Mouse (Mus musculus) stomach, embryonic 14.5 days (tissue): ENCODE results near the gene Nmnat2. TPM values are rescaled to one million over a fixed set of nuclear protein-coding genes. Genes with fewer than 3 reads are reported as not detected.

Experiments used
- ATAC-seq: fragments of 200-750 bp; cut with Nextera tagmentation; 2 replicates; pipeline ENCODE4 v1.8.0; 2017; ENCODE audit warnings: low read depth, moderate TSS enrichment; ENCODE audit not compliant: insufficient number of reproducible peaks, insufficient read depth, low FRiP score
- H3K27ac ChIP-seq: fragments of 300-500 bp; sonication (generic); 2 replicates; pipeline ENCODE4 v1.5.1; 2014; ENCODE audit warnings: mild to moderate bottlenecking, low read length, moderate library complexity, mixed read lengths
- H3K27me3 ChIP-seq: fragments of 300-500 bp; sonication (generic); 2 replicates; pipeline ENCODE4 v1.6.1; 2014; ENCODE audit warnings: low read length, control low read depth, mixed read lengths; ENCODE audit not compliant: control insufficient read depth, insufficient read depth
- H3K36me3 ChIP-seq: fragments of 300-500 bp; sonication (generic); 2 replicates; pipeline ENCODE4 v1.6.1; 2014; ENCODE audit warnings: mild to moderate bottlenecking, control low read depth, low read length, moderate library complexity, mixed read lengths; ENCODE audit not compliant: control insufficient read depth, insufficient read depth
- H3K4me1 ChIP-seq: fragments of 300-500 bp; sonication (generic); 2 replicates; pipeline ENCODE4 v1.6.1; 2014; ENCODE audit warnings: low read length, control low read depth, mixed read lengths; ENCODE audit not compliant: control insufficient read depth, insufficient read depth
- H3K4me2 ChIP-seq: fragments of 300-500 bp; sonication (generic); replicated peaks from 2 replicates; pipeline ENCODE4 v1.6.1; 2014; ENCODE audit warnings: low read depth, low read length, control low read depth
- H3K4me3 ChIP-seq: fragments of 300-500 bp; sonication (generic); 2 replicates; pipeline ENCODE4 v1.5.1; 2014; ENCODE audit warnings: low read depth, low read length, control low read depth
- H3K9ac ChIP-seq: fragments of 300-500 bp; sonication (generic); replicated peaks from 2 replicates; pipeline ENCODE4 v1.6.1; 2014; ENCODE audit warnings: low read depth, mild to moderate bottlenecking, control low read depth, low read length, moderate library complexity, mixed read lengths
- H3K9me3 ChIP-seq: fragments of 300-500 bp; sonication (generic); 2 replicates; pipeline ENCODE4 v1.6.1; 2016; ENCODE audit warnings: low read depth, low read length, control low read depth; ENCODE audit not compliant: control insufficient read depth
- WGBS: fragments of 180-500 bp; shearing (Covaris S2); extraction: QIAGEN DNeasy Blood & Tissue Kit; methylation state at CpG from one replicate; pipeline ENCODE4 v1.1.7; 2014; 5-methylcytosine and 5-hydroxymethylcytosine counted together
- polyA plus RNA-seq: library from polyadenylated mRNA; unstranded; fragments of >200 nt; fragmentation: Nextera tagmentation; extraction: Ambion mirVana; gene quantifications from 2 replicates; pipeline ENCODE4 v1.2.1, GENCODE M21; 2014

The Nmnat2 gene
- polyA plus RNA-seq, 1 experiment from 2014 or later = 3.8 TPM

DNA sequence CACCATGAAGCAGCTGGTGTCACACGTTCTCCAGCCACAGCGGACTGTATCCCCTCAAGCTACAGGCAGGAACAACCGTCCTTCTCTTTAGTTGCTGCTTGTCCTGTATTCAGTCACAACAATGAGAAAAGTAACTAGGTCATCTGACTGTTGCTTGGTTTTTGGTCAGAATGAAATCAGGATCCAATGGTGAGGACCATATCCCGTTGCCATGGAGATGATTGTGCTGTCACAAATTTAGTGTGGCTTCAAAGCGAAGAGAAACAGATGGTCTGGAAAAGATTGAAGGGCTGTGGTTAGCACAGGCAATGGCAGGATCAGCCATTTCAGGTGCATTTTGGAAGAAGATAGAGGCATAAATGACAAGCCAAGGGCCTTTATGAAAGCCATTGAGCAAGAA lies 18.4 kb upstream of the Nmnat2 start:
- H3K27ac ChIP-seq = no peak overlapping the region
- no peak for ATAC-seq
- no peak overlapping the region for H3K4me2 ChIP-seq
- no peak overlapping the region for H3K9ac ChIP-seq
- no peaks in the 10 kb centered on the region for H3K9me3 ChIP-seq
- no peak overlapping the region for H3K4me3 ChIP-seq
- H3K4me1 ChIP-seq = no peaks in the 10 kb centered on the region
- no peaks in the 10 kb centered on the region for H3K36me3 ChIP-seq
- H3K27me3 ChIP-seq = no peaks in the 10 kb centered on the region
- WGBS = 83% methylated on average over 5 of the region's 5 CpGs

DNA sequence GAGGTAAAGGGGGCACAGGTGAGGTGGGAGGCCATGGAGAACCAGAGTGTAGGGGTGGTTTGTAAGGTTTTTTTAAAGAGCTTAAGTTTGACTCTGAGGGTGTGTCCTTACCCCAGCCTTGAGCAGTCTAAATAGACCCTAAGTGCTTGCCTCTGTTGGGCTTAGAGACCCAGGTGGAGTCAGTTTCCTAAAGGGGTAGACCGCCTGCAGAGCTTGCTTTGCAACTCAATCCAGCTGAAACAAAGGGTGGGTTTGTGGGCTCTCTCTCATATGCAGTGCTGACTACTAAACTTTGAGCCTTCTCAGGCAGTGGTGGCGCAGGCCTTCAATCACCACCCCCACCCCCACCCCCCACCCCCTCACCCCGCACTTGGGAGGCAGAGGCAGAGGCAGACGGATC lies 11.8 kb upstream of the Nmnat2 start:
- Histone ChIP-seq H3K27me3 (no peaks in the 10 kb centered on the region), H3K36me3 (no peaks in the 10 kb centered on the region), H3K27ac (no peak overlapping the region), H3K9me3 (no peaks in the 10 kb centered on the region), H3K4me3 (no peak overlapping the region), H3K9ac (no peak overlapping the region), H3K4me2 (no peak overlapping the region), H3K4me1 (no peaks in the 10 kb centered on the region)
- no peak for ATAC-seq
- 58% methylated on average over 4 of the region's 4 CpGs for WGBS

DNA sequence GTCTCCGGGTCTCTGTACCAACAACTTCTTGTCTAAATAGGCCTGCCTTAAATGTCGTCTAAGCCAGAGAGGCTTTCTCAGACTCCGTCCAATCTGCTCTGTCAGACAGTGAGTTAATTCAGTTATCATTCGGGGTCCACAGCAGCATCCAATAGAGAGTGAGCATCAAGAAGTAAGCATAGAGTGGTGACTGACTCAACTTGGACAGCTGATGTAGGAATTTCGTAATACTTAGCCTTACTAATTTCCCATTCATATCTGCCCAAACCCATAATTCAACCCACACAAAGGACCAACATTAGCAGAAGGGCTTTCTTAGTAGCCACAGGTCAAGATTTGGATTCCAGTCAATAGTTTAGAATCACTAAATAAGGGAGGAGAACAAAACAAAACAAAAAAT lies 626 bp upstream of the Nmnat2 start:
- Histone ChIP-seq H3K4me2 (no peak overlapping the region), H3K27me3 (peaks cover 16% of the 10 kb centered on the region), H3K4me3 (no peak overlapping the region), H3K9me3 (no peaks in the 10 kb centered on the region), H3K36me3 (no peaks in the 10 kb centered on the region), H3K9ac (no peak overlapping the region), H3K27ac (no peak overlapping the region), H3K4me1 (peaks cover 10% of the 10 kb centered on the region; the same call in 1 of the 2 replicates)
- no peak for ATAC-seq
- WGBS = 67% methylated on average over 5 of the region's 5 CpGs

DNA sequence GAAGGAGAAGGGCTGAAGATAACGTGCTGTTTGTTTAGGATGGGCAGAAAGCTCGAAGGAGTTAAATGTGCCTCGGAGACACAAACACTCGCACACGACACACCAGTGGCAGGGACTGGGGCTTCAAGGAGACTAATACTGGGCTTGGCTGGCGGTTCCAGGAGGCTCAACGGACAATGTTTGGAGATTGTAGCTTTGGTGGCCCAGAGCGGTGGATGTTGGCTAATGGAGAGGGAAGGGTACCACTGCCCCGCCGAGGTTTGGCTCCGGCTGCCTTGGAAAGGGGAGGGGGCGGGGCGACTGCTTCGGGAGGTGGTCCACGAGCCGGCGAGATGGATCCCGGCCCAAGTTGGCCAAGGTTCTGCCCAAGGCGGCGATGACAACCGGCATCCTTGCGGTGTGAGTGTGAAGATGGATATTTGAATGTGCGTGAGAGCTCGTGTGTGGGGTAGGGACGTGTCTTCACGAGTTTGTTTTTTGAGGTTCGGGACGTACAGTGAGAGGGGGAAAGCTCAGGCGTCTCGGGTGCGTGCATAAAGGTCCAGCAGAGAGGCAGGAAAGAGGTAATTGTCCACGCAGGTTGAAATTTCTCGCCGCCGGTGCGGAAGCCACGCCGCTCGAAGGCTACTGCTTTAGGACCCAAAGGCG lies 895 bp downstream of the Nmnat2 start:
- no peaks in the 10 kb centered on the region for H3K36me3 ChIP-seq
- peak overlapping the region; percentile 35 for H3K4me3 ChIP-seq
- peak overlapping the region; percentile 65 for H3K4me2 ChIP-seq
- H3K27ac ChIP-seq = no peak overlapping the region
- no peak for ATAC-seq
- 2% methylated on average over 40 of the region's 40 CpGs for WGBS
- H3K9ac ChIP-seq = no peak overlapping the region
- H3K27me3 ChIP-seq = peaks cover 16% of the 10 kb centered on the region
- no peaks in the 10 kb centered on the region for H3K9me3 ChIP-seq
- peaks cover 10% of the 10 kb centered on the region; the same call in 1 of the 2 replicates for H3K4me1 ChIP-seq

DNA sequence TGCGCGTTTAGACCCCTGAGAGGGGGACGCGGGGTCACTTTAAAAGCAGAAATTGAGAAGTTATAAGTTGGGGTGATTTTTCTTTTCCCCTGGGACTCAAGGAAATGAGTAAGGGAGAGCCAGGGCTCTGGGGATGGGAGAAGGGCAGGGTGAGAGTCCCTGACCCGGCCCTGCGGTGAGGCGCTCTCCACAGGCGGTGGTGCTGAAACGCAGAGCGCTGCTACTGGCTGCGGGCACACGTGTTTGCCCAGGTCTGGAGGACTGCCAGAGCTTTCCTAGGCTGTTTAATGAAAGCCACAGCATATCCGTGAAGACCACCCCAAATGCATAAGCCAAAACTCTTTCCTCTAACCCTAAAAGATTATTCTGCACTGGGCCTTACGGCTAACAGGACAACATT lies 1.4 kb downstream of the Nmnat2 start:
- ATAC-seq = no peak
- H3K27ac ChIP-seq = no peak overlapping the region

DNA sequence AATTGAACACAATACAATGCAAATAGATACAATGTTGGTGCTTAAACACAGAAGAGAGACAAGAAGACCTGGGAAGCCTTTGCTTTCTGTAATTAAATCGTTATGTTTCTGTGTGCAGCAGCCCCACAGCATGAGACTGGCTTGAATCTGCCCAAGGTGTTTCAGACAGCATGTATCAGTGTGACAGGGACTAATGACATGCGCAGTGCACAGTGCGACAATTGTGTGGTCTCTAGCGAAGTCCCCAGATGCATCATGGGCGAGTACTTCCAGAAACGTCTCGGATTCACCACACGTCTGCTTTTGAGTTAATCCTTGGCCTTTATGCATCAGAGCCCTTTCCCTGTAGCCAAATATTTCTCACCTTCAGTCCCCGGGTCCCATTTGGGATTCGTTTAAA lies 9.6 kb downstream of the Nmnat2 start:
- no peak overlapping the region for H3K27ac ChIP-seq
- no peaks in the 10 kb centered on the region for H3K36me3 ChIP-seq
- ATAC-seq = no peak
- H3K4me1 ChIP-seq = no peaks in the 10 kb centered on the region
- WGBS = 81% methylated on average over 10 of the region's 10 CpGs
- H3K4me3 ChIP-seq = no peak overlapping the region
- H3K9me3 ChIP-seq = no peaks in the 10 kb centered on the region
- no peaks in the 10 kb centered on the region for H3K27me3 ChIP-seq
- no peak overlapping the region for H3K9ac ChIP-seq
- no peak overlapping the region for H3K4me2 ChIP-seq

More for the DNA sequence above, 1.4 kb downstream of the Nmnat2 start:
- Histone ChIP-seq H3K4me2 (peak overlapping the region; percentile 65), H3K27me3 (peaks cover 16% of the 10 kb centered on the region), H3K36me3 (no peaks in the 10 kb centered on the region), H3K9me3 (no peaks in the 10 kb centered on the region), H3K4me1 (peaks cover 10% of the 10 kb centered on the region; the same call in 1 of the 2 replicates), H3K9ac (no peak overlapping the region), H3K4me3 (peak overlapping the region; percentile 35)
- 5% methylated on average over 14 of the region's 14 CpGs for WGBS

DNA sequence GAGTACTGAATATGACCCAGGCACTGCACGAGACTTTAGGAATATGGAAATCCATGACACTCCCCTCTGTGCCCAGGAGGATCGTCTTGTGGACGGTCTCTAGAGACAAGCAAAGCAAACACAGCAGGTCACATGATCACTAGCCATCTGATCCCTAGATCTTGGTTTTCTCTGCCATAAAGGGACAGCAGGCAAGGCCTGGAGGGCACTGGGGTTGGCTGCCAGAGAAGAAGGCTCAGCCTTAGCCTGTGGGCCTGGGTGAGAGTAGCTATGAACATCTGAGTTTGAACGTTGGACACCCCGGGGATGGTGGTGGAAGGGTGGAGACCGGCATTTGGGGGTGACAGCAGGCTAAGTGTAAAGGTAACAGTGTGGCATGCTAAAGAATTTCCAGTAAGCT lies 11.4 kb downstream of the Nmnat2 start:
- Histone ChIP-seq H3K9ac (no peak overlapping the region), H3K9me3 (no peaks in the 10 kb centered on the region), H3K27ac (no peak overlapping the region), H3K4me2 (no peak overlapping the region), H3K4me1 (no peaks in the 10 kb centered on the region), H3K27me3 (no peaks in the 10 kb centered on the region), H3K36me3 (no peaks in the 10 kb centered on the region), H3K4me3 (no peak overlapping the region)
- no peak for ATAC-seq
- WGBS = 61% methylated on average over 6 of the region's 6 CpGs

DNA sequence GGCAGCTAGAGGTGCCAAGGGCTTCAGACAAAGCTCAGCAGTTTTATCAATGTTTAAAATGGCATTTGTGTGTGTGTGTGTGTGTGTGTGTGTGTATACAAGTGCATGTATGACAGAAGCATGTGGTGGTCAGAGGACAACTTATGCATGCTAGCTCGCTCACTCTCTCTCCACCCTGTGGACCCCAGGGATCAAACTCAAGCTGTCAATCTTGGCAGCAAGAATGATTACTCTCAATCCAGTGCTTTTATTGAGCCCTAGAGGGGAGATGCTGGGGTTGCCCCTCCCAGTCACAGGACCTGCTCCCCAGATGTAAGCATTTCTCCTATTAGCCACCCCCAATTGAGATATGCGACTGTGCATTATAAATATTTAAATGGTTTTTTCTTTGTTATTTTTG lies 11.9 kb downstream of the Nmnat2 start:
- WGBS = 94% methylated on average over 2 of the region's 2 CpGs

DNA sequence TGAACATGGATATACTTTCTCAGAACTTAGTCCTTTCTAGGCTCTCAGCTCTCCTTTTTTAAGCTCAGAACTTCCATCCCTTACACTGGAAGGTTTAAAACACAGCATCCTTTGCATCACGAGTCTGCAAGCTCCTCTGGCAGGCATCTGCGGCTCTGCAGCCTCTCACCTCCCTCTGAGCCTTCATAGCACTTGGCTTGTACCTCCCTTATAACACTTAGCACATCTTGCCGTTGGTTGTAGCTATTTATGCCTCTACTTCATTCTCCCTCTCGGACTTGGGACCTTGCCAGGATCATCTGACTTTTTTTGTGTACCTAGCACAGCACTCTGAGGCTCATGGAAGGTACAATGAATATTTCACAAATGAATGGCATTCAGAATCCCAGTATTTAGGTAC lies 14.3 kb downstream of the Nmnat2 start:
- Histone ChIP-seq H3K27me3 (no peaks in the 10 kb centered on the region), H3K4me1 (no peaks in the 10 kb centered on the region), H3K27ac (no peak overlapping the region), H3K9ac (no peak overlapping the region), H3K9me3 (no peaks in the 10 kb centered on the region), H3K4me3 (no peak overlapping the region), H3K36me3 (no peaks in the 10 kb centered on the region), H3K4me2 (no peak overlapping the region)
- WGBS = 53% methylated on average over 4 of the region's 4 CpGs
- no peak for ATAC-seq

More for the DNA sequence above, 11.9 kb downstream of the Nmnat2 start:
- Histone ChIP-seq H3K36me3 (no peaks in the 10 kb centered on the region), H3K27me3 (no peaks in the 10 kb centered on the region), H3K9me3 (no peaks in the 10 kb centered on the region), H3K9ac (no peak overlapping the region), H3K4me3 (no peak overlapping the region), H3K4me1 (no peaks in the 10 kb centered on the region), H3K27ac (no peak overlapping the region), H3K4me2 (no peak overlapping the region)
- no peak for ATAC-seq
